Mouse (Mus musculus) testis, postnatal 14 days (tissue): ENCODE data around the gene Dr1.
"Not testable (repeated sequence)": the region's sequence is repeated elsewhere in the genome, so short reads cannot be mapped to it uniquely, and the experiment has no call there.

Source experiments
- DNase-seq: peaks from one replicate; pipeline ENCODE4 v3.0.0; 2021; ENCODE audit warnings: low spot score

The Dr1 gene

DNA sequence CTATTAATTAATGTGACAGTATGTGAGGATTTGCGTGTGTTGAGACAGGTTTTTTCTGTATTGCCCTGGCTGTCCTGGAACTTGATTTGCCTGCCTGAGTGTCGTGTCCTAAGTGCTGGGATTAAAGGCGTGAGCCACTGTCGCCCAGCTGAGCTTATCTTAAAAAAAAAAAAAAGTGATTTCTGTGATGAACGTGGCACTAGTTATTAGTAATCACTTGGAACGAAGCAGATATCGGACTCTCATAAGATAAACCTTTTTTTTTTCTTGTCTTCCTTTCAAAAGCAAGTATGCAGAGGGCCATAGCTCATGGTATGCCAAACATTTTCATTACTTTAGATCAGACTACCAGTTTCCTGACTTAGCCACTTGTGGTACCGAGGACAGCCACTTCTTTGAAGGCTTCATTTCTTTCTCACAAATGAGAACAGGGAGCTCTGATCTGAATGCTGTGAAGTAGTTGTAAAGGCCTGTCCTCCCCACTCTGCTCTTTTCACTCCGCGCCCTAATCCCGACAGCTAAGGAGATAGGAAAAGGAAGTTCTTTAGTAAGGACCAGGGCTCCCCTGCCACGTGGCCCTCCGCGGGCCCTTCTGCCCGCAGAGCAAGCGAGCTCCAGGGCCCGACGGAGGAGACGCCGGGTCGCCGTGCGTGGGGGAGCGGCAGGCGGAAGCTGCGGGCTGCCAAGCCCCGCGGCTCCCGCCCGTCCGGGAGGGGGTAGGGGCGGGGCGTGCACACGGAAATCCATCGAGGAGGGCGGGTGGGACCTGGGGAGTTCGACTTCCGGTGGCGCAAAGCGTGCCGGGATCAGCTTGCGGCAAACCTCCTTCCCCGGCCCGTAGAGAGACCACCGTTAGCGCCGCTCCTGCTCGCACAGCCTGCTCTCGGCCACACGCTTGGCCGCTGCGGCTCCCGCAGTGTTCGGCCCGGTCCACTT, at the start of gene Dr1:
Gene Dr1 (plus strand): TSS at position 771 of the 936 bp plus-strand sequence.
- peak; percentile 89 for DNase-seq

DNA sequence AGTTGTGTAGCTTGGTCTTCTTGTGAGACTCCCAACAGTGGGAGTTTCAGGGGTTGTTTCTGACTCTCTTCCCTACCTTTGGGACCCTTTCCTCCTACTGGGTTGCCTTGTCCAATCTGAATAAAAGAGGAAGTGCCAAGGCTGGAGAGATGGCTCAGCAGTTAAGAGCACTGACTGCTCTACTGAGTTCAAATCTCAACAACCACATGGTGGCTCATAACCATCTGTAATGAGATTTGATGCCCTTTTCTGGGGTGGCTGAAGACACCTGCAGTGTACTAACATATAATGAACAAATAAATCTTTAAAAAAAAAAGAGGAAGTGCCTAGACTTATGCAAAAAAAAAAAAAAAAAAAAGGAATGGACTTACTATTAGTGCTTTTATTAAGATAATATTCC, 44.6 kb upstream of the Dr1 start:
- no peak for DNase-seq

- no peak for DNase-seq
Observed at GRCm38 (mm10) chr5:108226159-108226558, 42.5 kb upstream of the Dr1 start.

DNA sequence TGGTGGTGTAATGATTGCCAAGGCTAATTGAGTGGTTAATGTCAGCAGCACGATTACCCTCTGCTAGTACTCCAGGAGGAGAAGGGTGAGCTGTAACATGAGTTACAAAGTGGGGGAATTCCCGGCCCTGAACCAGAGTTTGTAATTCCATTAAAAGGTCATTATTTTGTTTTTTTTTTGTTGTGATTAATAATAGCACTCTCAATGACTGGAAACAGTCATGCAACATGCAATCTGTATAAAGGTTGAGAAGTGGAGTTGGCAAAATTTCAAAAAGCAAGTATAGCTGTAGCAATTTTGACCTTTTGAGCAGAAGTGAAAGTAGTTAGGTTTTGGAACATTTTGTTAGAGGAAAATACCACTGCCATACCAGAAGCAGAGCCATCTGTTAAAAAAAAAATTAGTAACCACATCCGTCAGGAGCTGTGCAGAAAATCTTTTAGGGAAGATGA, 22.4 kb upstream of the Dr1 start:
- DNase-seq = no peak

- no peak for DNase-seq
Observed at GRCm38 (mm10) chr5:108250033-108250432, 18.7 kb upstream of the Dr1 start.

DNA sequence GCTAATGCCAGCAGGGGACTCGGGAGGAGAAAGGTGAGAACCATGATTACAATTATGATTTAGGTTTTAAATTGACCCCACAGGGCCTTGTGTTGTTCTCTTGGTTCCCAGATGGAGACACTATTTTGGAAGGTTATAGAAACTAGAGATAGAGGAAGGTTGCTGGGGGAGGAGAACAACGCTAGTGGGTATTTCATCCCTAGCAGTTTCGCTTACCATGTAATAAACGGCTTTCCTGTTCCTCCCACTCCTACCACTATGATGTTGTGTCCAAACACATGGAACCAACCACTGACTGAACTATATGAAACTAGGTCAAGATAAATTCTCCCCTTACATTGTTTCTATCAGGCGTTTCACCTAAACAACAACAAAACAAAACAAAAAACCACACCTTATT, 13.4 kb upstream of the Dr1 start:
- no peak for DNase-seq

- DNase-seq = peak; percentile 16
Observed at GRCm38 (mm10) chr5:108262722-108263121, 6.0 kb upstream of the Dr1 start.

DNA sequence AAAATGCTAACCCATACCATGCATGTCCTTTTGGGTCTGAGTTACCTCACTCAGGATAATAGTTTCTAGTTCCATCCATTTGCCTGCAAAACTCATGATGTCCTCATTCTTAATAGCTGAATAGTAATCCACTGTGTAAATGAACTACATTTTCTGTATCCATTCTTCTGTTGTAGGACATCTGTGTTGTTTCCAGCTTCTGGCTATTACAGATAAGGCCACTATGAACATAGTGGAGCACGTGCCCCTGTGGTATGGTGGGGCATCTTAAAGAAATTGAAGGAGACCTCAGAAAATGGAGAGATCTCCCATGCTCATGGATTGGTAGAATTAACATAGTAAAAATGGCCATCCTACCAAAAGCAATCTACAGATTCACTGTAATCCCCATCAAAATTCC, 4.9 kb upstream of the Dr1 start:
- not testable (repeated sequence) for DNase-seq

DNA sequence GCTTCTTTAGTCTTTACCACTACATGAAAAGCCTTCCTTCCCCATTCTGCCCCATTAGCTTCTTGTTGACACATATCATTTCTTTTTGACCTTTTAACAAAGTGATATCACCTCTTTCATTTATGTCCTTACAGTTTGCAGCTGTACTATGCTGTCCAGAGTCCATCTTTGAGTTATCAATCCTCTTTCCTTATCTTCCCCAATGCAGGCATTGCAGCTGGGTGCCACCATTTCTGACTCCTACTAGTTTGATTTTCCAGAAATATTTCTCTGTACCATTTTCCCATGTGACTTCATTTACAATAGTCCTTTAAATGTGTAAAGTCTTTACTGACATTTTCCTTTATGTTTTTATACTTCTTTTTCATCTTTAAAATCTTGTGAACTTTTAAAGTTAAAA, 1.7 kb upstream of the Dr1 start:
- no peak for DNase-seq

GRCm38 (mm10) chr5:108269063-108269810, 540 bp downstream of the Dr1 start:
- DNase-seq = no peak

GRCm38 (mm10) chr5:108269811-108270151, 1.1 kb downstream of the Dr1 start:
- DNase-seq = no peak

GRCm38 (mm10) chr5:108270415-108270814, 1.7 kb downstream of the Dr1 start:
- no peak for DNase-seq

DNA sequence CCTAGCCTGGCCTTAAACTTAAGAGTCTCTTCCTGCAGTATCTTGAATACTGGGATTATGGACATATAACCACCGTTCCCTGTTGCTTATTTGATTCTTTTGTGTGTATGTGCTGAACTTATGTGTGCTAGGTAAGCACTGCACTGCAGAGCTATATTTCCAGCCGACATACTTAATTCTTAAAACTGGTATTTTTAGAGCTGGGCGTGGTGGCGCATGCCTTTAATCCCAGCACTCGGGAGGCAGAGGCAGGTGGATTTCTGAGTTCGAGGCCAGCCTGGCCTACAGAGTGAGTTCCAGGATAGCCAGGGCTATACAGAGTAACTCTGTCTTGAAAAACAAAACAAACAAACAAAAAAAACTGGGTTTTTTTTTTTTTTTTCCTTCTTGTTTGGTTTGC, 2.6 kb downstream of the Dr1 start:
- DNase-seq = not testable (repeated sequence)

- DNase-seq = no peak
Observed at GRCm38 (mm10) chr5:108286957-108287356, 18.3 kb downstream of the Dr1 start.

DNA sequence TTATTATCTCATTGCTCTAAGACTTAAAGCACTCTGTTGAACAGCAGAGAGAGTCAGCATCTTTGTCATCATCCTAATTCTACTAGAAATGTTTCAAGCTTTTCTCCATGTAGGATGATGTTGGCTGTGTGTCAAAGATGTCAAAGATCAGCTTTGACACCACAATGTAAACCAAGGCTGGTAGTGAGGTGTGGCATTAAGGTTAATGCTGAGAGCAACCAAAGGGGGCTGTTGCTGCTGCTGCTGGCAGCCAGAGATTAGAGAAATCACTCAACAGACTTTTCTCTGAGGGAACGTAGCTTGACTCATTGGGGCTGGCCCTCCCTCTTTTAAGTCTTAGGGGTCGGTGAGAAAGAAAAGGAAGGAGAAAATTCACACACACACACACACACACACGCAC, 32.9 kb downstream of the Dr1 start:
- DNase-seq = no peak

GRCm38 (mm10) chr5:108312224-108313064, 43.7 kb downstream of the Dr1 start, which contains the start of gene Pigg:
Pigg (plus strand) TSS chr5:108312609.
- DNase-seq = peak; percentile 92

GRCm38 (mm10) chr5:108313065-108313860, 44.6 kb downstream of the Dr1 start:
- no peak for DNase-seq
